Mouse (Mus musculus) gonadal fat pad, adult 2 months (tissue): ENCODE results near the gene Ccdc40. TPM values are rescaled to one million over a fixed set of nuclear protein-coding genes. Genes with fewer than 3 reads are reported as not detected.

ENCODE experiments used
- DNase-seq: peaks from one replicate; pipeline ENCODE4 v3.0.0-alpha.2; 2012; ENCODE audit warnings: low read depth
- polyA plus RNA-seq: library from polyadenylated mRNA; depleted of rRNA; stranded (reverse); fragments of >200 nt; gene quantifications from 2 replicates; pipeline ENCODE4 v1.2.3, GENCODE M21; 2012; rRNA removed

Ccdc40 gene
- polyA plus RNA-seq: 2.0 and 4.1 TPM in 2 replicates

DNA sequence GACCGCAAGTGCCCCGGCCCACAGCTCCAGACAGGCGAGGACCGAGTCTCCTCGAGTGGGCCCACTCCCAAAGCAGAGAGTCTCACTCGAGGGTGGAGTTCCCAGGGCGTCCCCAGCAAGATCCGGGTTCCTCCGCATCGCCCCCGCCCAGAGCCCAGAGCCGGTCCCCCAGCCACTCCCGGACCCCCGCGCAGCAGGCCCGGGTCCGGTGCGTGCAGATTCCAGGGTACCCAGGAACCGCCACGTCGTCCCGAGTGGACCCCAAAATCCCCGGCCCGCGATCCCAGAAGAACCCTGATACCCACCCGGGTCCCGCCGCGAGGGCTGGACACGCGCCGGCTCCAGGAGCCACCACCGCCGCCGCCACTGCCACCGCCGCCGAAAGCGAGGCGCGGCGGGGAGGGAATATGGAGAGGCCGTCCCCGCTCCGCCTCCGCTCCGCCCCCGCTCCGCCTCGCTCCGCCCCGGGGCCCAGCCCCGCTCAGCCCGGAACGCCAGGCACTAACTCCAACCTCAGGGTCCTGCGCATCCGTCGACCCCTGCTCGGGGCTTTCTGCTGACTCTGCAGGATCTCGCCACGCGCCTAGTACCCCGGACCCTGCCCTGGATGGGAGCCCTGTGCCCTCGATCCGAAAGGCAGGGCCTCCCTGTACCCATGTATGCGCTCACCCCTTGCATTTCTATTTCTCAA, at the start of gene Ccdc40, which contains the start of gene Tbc1d16:
Gene Ccdc40, plus strand, starts transcription at position 482 of the 691 bp plus-strand sequence.
Gene Tbc1d16, minus strand, starts transcription at position 409 of the 691 bp plus-strand sequence.
- no peak for DNase-seq

DNA sequence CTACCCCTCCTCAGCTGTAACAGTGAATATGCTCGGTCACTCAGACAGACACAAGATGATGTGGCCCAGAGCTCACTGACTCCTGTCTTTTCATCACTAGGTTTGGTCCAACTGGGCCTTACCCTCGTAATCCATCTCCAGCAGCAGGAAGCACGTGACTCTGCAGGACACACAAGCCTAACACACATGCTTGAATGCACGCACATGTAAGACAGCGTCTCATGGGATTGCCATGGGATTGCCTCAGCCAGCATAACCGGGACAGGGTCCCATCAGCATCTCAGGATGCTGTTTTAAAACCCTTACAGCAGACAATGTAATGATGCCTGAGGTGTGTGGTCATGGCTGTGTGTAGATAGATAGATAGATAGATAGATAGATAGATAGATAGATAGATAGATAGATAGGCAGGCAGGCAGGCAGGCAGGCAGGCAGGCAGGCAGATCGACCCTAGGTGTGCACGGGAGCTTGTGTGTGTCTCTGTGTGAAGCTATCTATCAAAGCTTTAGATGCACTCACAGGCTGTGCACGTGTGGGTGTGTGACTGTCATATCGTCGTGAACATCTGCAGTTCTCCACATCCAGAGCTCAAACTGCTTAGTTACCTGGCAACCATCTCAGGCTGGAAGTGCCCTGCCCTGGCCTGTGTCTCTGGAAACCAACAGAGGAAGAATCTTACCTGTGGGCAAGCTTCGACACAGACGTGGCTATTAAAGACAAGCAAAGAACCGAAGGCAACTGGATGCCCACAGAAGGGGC, 47.4 kb upstream of the Ccdc40 start:
- DNase-seq: no peak

- DNase-seq: no peak
Measured at GRCm38 (mm10) chr11:119181861-119182395, 46.4 kb upstream of the Ccdc40 start.

DNA sequence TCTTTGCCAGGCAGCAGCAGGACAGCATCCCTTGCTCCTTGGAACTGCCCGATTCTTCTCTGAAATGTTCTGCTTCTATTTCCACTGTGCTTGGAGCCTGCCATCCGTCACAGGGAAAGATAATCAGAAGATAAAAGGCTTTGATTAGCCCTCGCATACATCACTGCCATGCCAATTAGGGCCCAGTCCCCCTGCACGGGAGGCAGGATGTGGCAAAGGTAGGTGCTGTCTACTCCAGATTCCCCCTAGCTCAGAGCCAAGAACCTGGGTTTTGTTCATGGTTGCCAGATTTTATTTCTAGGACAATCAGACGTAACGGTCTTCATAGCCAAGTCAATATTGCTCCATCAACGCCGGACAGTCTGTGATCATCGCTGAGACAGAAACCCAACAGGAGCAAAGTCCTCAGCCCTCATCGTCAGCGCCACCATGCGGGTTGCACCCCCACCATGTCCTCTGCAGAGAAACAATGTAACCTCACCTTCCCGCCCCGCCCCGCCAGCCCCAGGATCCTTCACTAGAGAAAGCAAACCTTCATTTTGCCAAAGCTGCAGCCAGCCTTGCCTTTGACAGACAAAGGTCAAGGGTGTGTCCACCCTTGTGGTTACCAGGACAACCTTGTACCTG, 44.6 kb upstream of the Ccdc40 start:
- no peak for DNase-seq

DNA sequence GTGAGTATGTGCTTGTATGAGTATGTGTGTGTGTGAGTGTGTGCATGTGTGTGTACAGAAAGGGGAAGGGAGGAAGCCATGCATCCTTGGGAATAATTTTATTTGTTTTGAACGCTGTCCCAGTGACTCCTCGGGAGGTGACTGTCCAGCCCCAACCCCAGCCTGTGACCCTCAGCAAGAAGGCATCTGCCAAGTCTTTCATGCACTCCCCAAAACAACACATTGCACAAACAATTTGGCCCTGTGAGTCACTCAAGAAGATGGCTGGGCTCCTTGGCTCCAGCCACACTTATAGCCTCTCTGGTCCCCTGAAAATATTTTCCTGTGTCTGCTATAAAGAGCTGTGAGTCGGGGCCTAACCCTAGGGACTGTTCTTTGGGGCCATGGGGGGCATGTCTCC, 42.0 kb upstream of the Ccdc40 start:
- no peak for DNase-seq

- no peak for DNase-seq
Measured at GRCm38 (mm10) chr11:119186989-119187799, 41.2 kb upstream of the Ccdc40 start.

GRCm38 (mm10) chr11:119187800-119188197, 40.6 kb upstream of the Ccdc40 start:
- DNase-seq: no peak

- DNase-seq: no peak
Measured at GRCm38 (mm10) chr11:119188389-119188788, 40.0 kb upstream of the Ccdc40 start.

DNA sequence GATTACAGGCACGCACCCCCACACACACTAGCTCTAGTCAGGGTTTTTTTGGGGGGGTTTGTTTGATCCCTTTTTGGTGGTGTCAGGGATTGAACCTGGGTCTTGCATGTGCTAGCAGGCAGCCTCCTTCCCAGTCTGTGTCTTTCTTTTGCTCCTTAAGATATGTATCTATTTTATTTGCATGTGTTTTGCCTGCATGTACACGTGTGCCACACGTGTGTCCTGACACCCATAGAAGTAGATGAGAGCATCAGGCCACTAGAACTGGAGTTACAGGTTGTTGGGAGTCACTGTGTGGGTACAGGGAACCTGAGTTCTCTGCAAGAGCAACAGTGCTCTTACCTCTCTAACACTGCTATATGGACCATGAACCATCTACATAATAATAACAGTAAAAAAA, 39.1 kb upstream of the Ccdc40 start:
- DNase-seq: no peak

GRCm38 (mm10) chr11:119190498-119190897, 37.9 kb upstream of the Ccdc40 start:
- no peak for DNase-seq

DNA sequence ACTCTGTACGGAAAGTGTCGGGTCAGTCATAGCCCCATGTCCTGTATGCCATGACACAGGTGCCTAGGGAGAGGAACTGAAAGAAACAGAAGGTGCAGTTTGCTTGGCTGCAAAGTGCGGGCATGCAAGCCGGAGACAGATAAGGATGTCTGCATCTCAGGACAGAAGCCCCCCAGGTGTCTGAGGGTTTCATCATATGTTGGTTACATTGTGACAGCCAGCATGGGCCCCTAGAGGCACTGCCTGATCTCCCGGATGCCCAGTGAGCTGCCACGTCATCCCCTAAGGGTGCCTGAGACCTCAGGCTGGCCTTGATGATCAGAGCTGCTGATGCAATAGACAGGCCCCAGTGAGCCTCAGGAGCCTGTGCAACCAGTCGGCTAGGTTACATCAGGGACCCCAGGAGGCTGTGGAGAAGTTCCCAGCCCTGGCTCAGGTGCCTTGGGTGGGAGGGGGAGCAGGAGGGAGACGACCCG, 36.7 kb upstream of the Ccdc40 start:
- no peak for DNase-seq

- no peak for DNase-seq
Measured at GRCm38 (mm10) chr11:119192176-119192575, 36.2 kb upstream of the Ccdc40 start.

GRCm38 (mm10) chr11:119192605-119193004, 35.8 kb upstream of the Ccdc40 start:
- DNase-seq: no peak

- DNase-seq: no peak
Measured at GRCm38 (mm10) chr11:119197618-119198563, 30.5 kb upstream of the Ccdc40 start.

- DNase-seq: no peak
Measured at GRCm38 (mm10) chr11:119198564-119199232, 29.7 kb upstream of the Ccdc40 start.

GRCm38 (mm10) chr11:119199233-119199601, 29.2 kb upstream of the Ccdc40 start:
- no peak for DNase-seq

GRCm38 (mm10) chr11:119203423-119203822, 24.9 kb upstream of the Ccdc40 start:
- no peak for DNase-seq

GRCm38 (mm10) chr11:119205738-119206137, 22.6 kb upstream of the Ccdc40 start:
- DNase-seq: no peak

- no peak for DNase-seq
Measured at GRCm38 (mm10) chr11:119206562-119206961, 21.8 kb upstream of the Ccdc40 start.

- no peak for DNase-seq
Measured at GRCm38 (mm10) chr11:119207986-119208385, 20.4 kb upstream of the Ccdc40 start.
